Mouse (Mus musculus): ENCODE measurements around the gene Nup93. TPM values are rescaled to one million over a fixed set of nuclear protein-coding genes. Genes with fewer than 3 reads are reported as not detected.
"Not testable (repeated sequence)": the region's sequence is repeated elsewhere in the genome, so short reads cannot be mapped to it uniquely, and the experiment has no call there.

Nup93 gene
- 29.1 and 30.5 TPM in 2 replicates for polyA plus RNA-seq (2012; rRNA removed)

DNA sequence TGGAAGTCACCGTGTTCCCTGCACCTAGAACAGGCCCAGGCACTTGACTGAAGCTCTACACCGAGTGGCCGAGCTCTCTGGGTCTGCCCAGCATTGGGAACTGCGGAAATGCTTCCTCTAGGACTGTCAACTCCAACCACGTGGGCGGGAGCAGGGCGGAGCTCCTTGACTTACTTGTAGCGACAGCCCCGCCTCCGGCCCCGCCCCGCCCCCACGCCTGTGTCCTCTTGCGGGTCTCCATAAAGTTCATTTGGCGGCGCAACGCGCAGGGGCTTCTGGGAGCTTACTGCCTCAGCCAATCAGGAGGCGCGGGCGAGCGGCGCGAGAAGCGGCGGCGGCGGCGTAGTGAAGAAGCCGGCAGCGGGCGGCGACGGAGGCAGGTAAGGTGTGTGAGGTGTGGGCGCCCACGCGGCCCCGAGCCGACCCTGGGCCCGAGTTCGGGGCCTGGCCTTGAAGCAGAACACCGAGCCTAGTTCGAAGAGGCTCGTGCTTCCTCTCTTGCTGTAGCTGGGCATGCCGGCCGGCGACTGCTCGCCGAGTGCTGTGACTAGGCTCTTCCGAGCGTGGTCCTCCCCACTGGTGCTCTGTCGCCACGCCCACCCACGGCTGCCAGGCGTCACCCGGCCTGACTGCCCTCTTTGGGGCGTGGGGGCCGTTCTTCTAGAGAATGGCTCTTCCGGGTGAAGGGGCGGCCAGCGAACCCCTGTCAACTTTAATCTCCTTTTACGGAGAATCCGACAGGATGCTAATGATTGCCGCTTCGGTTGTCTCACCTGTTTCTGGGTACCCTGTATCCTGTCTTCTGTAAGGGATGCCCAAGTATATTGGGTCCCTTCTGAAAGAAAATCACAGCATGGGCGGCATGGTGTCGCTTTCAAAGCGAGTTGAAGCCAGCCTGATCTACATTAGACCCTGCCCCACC, at the start of gene Nup93:
Gene Nup93, plus strand, starts transcription at position 313 of the 922 bp plus-strand sequence.
- TF ChIP-seq POLR2A (IDR thresholded peaks at IDR 0.05; ENCODE audit: borderline replicate concordance, insufficient read depth, low read length) = peak; percentile 77; the same call in 1 of the 2 replicates
- TF ChIP-seq CTCF (IDR thresholded peaks at IDR 0.05; ENCODE audit: borderline replicate concordance, insufficient read depth, low read depth, low read length) = no peak
- Histone ChIP-seq H3K27ac (ENCODE audit: insufficient read depth, low read length) (peak within 1 kb of the TSS; percentile 52), H3K27me3 (ENCODE audit: control insufficient read depth, insufficient read depth, low read length) (no peaks in the 10 kb centered on the region), H3K4me3 (replicated peaks; ENCODE audit: insufficient read depth, low read depth, low read length) (peak within 1 kb of the TSS; percentile 83), H3K4me1 (ENCODE audit: control insufficient read depth, insufficient read depth, low read length) (peaks cover 9% of the 10 kb centered on the region)
- 1% methylated on average over 68 of the region's 68 CpGs for WGBS
- peak; percentile 96 to 99 for DNase-seq

DNA sequence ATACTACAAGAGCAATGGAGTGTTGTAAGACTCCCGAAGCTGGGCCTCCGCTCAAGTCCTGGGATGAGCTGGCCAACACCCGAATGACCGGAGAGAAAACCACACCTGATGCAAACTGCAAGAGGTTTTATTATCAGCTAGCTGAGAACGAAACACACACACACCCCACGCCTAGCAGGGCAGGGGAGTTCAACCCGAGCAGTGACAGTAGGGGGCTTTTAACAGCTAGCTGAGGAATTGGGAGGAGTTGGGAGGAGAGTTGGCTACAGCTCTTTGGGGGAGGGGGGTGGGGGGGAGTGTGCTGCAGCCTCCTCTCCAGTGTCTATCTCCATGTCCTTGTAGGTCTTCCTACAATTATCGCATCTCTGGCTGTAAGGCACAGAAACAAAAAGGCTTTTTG, 48.6 kb upstream of the Nup93 start:
- not testable (repeated sequence) for H3K27me3 ChIP-seq (ENCODE audit: control insufficient read depth, insufficient read depth, low read length); H3K4me3 ChIP-seq (replicated peaks; ENCODE audit: insufficient read depth, low read depth, low read length); H3K4me1 ChIP-seq (ENCODE audit: control insufficient read depth, insufficient read depth, low read length); H3K27ac ChIP-seq (ENCODE audit: insufficient read depth, low read length); DNase-seq
- 74% methylated on average over 8 of the region's 8 CpGs for WGBS

- H3K4me1 ChIP-seq (ENCODE audit: control insufficient read depth, insufficient read depth, low read length) = peaks cover 4% of the 10 kb centered on the region; the same call in 1 of the 2 replicates
- DNase-seq = peak; percentile 82 to 95
- no peak overlapping the region for H3K27ac ChIP-seq (ENCODE audit: insufficient read depth, low read length)
- TF ChIP-seq CTCF (IDR thresholded peaks at IDR 0.05; ENCODE audit: borderline replicate concordance, insufficient read depth, low read depth, low read length) (peak; percentile 93), POLR2A (IDR thresholded peaks at IDR 0.05; ENCODE audit: borderline replicate concordance, insufficient read depth, low read length) (no peak)
- H3K27me3 ChIP-seq (ENCODE audit: control insufficient read depth, insufficient read depth, low read length) = no peaks in the 10 kb centered on the region
- 1% methylated on average over 6 of the region's 6 CpGs for WGBS
- peak overlapping the region; percentile 7 for H3K4me3 ChIP-seq (replicated peaks; ENCODE audit: insufficient read depth, low read depth, low read length)
These were observed 47.1 kb upstream of the Nup93 start for GRCm38 (mm10) chr8:94167244-94167643.

DNA sequence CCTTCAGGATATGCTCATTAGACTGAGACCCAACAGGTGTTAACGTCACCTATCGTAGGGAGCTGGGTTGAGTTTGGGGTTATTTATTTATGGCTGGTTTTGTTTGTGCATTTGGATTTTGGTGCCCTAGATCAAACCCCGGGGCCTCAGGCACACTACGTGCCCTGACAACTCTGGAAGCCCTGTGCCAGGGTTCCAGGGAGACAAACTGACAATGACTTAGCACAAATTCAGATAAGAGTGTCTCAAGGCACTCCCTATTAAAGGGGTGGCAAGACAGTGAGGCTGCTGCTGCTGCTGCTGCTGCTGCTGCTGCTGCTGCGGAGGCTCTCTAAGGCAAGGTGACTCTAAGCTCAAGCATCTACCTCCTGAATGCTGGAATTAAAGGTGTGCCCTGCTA, 44.8 kb upstream of the Nup93 start:
- DNase-seq = no peak
- no peak overlapping the region for H3K27ac ChIP-seq (ENCODE audit: insufficient read depth, low read length)
- H3K27me3 ChIP-seq (ENCODE audit: control insufficient read depth, insufficient read depth, low read length) = no peaks in the 10 kb centered on the region
- TF ChIP-seq POLR2A (IDR thresholded peaks at IDR 0.05; ENCODE audit: borderline replicate concordance, insufficient read depth, low read length) (no peak), CTCF (IDR thresholded peaks at IDR 0.05; ENCODE audit: borderline replicate concordance, insufficient read depth, low read depth, low read length) (no peak)
- H3K4me3 ChIP-seq (replicated peaks; ENCODE audit: insufficient read depth, low read depth, low read length) = no peak overlapping the region
- WGBS = 92% methylated on average over 5 of the region's 5 CpGs
- H3K4me1 ChIP-seq (ENCODE audit: control insufficient read depth, insufficient read depth, low read length) = peaks cover 4% of the 10 kb centered on the region

DNA sequence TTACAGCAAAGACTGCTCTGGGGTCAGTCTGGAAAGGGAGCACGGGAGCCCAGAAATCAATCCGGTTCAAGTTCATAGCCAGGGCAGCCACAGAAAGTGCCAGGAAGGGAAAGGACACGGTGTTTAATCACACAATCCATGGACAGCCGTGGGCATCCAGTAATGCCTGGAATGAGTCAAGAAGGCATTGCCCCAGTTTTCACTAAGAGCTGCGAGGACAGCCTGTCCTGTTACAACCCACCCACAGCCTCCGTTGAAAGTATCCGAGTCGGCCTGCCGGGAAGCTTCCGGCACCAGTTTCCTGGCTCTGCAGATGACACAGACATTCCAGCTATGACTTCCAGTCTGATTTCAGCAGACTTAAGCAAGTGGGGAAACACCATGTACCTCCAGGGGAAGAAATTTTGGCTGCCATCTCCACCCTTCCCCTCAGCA, 43.0 kb upstream of the Nup93 start:
- no peak for TF ChIP-seq CTCF (IDR thresholded peaks at IDR 0.05; ENCODE audit: borderline replicate concordance, insufficient read depth, low read depth, low read length)
- 31% methylated on average over 10 of the region's 10 CpGs for WGBS

DNA sequence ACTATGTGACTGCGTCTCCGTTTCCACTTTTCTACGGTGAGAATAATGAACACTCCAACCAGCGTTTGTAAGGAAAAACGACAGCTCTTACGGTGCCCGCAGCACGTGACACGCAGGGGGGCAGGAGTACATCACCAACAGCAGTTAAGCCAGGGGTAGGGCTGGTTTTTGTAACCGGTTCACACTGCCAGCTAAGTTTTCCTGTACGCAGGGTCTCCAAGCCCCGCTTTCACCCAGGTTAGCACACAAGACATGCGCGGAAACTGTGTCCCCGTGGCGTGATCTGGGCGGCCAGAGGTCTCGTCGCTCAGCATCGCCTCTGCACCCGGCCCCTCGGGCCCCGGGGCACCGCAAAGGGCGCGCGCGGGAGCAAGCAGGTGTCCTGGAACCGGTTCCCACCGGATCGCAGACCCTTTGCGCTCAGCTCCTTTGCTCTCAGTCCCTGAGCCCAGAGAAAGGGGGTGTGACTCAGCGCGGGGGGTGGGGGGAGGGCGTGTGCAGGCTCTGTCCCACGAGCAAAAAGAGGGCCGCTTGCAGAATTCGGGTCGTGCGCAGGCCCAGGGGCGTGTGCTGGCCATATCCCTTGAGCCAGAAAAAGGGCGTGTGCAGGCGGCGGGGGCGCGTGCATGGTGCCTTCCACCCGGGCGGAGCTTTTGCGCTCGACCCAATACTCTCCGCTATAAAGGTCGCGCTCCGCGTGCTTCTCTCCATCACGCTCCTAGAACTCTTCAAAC, 42.1 kb upstream of the Nup93 start, which contains the start of gene Mt2:
Gene Mt2, plus strand, starts transcription at position 590 of the 734 bp plus-strand sequence.
- WGBS = 1% methylated on average over 56 of the region's 56 CpGs
- Histone ChIP-seq H3K27ac (ENCODE audit: insufficient read depth, low read length) (peak within 1 kb of the TSS; percentile 0; the same call in 1 of the 2 replicates), H3K4me1 (ENCODE audit: control insufficient read depth, insufficient read depth, low read length) (peaks cover 4% of the 10 kb centered on the region), H3K27me3 (ENCODE audit: control insufficient read depth, insufficient read depth, low read length) (no peaks in the 10 kb centered on the region), H3K4me3 (replicated peaks; ENCODE audit: insufficient read depth, low read depth, low read length) (peak within 1 kb of the TSS; percentile 54)
- peak; percentile 59 to 60 for DNase-seq
- TF ChIP-seq CTCF (IDR thresholded peaks at IDR 0.05; ENCODE audit: borderline replicate concordance, insufficient read depth, low read depth, low read length) (no peak), POLR2A (IDR thresholded peaks at IDR 0.05; ENCODE audit: borderline replicate concordance, insufficient read depth, low read length) (peak; percentile 47; the same call in 1 of the 2 replicates)

More for the DNA sequence above, 43.0 kb upstream of the Nup93 start:
- Histone ChIP-seq H3K4me1 (ENCODE audit: control insufficient read depth, insufficient read depth, low read length) (peaks cover 4% of the 10 kb centered on the region), H3K27me3 (ENCODE audit: control insufficient read depth, insufficient read depth, low read length) (no peaks in the 10 kb centered on the region), H3K27ac (ENCODE audit: insufficient read depth, low read length) (no peak overlapping the region), H3K4me3 (replicated peaks; ENCODE audit: insufficient read depth, low read depth, low read length) (no peak overlapping the region)
- DNase-seq = peak in 1 of 2 experiments; percentile 49

- DNase-seq = peak in 1 of 2 experiments; percentile 26
- 6% methylated on average over 39 of the region's 39 CpGs for WGBS
- Histone ChIP-seq H3K27me3 (ENCODE audit: control insufficient read depth, insufficient read depth, low read length) (no peaks in the 10 kb centered on the region), H3K4me3 (replicated peaks; ENCODE audit: insufficient read depth, low read depth, low read length) (peak overlapping the region; percentile 54), H3K27ac (ENCODE audit: insufficient read depth, low read length) (peak overlapping the region; percentile 0; the same call in 1 of the 2 replicates), H3K4me1 (ENCODE audit: control insufficient read depth, insufficient read depth, low read length) (peaks cover 4% of the 10 kb centered on the region)
- no peak for TF ChIP-seq CTCF (IDR thresholded peaks at IDR 0.05; ENCODE audit: borderline replicate concordance, insufficient read depth, low read depth, low read length)
- 0 out of 2 replicates have a peak, but pooled peaks have one; percentile 8 for TF ChIP-seq POLR2A (IDR thresholded peaks at IDR 0.05; ENCODE audit: borderline replicate concordance, insufficient read depth, low read length)
These were observed 41.3 kb upstream of the Nup93 start for GRCm38 (mm10) chr8:94172809-94173732.

Data from cerebellum, adult 2 months (tissue).